Mouse (Mus musculus): ENCODE measurements around the gene Ppp4c. TPM values are rescaled to one million over a fixed set of nuclear protein-coding genes. Genes with fewer than 3 reads are reported as not detected.
A peak's percentile ranks its signal among the peaks of the same experiment; 100 is the strongest.

The Ppp4c gene
- polyA plus RNA-seq, 1 experiment from 2014 or later: 374 TPM

GRCm38 (mm10) chr7:126759050-126759671 is 33.1 kb downstream of the Ppp4c start, which contains the start of gene Mapk3:
Mapk3 (plus strand) TSS chr7:126759601.
- H3K4me1 ChIP-seq (ENCODE audit: control insufficient read depth, insufficient read depth, low read length): no peaks in the 10 kb centered on the region
- peak within 1 kb of the TSS; percentile 74 for H3K4me3 ChIP-seq (ENCODE audit: low read depth, low read length)
- DNase-seq (ENCODE audit: low spot score): peak; percentile 95
- peak within 1 kb of the TSS; percentile 89 for H3K9ac ChIP-seq (replicated peaks; ENCODE audit: low read length)
- peak within 1 kb of the TSS; percentile 85 for H3K4me2 ChIP-seq (ENCODE audit: low read depth, low read length)
- no peaks in the 10 kb centered on the region for H3K9me3 ChIP-seq (replicated peaks; ENCODE audit: control insufficient read depth, low read length)
- no peaks in the 10 kb centered on the region for H3K27me3 ChIP-seq (ENCODE audit: control insufficient read depth, insufficient read depth, low read length)
- H3K36me3 ChIP-seq (replicated peaks; ENCODE audit: control insufficient read depth, insufficient read depth, low read depth, low read length): no peaks in the 10 kb centered on the region; the same call in 1 of the 2 replicates
- ATAC-seq (replicated peaks; ENCODE audit: insufficient number of reproducible peaks, low FRiP score, low TSS enrichment, low read depth): peak; percentile 36; the same call in 1 of the 2 replicates
- H3K27ac ChIP-seq (replicated peaks; ENCODE audit: low read depth, low read length): peak within 1 kb of the TSS; percentile 77
- WGBS: 1% methylated on average over 11 of the region's 38 CpGs

- H3K4me2 ChIP-seq (ENCODE audit: low read depth, low read length): no peak overlapping the region
- WGBS: 57% methylated on average over 7 of the region's 7 CpGs
- H3K4me3 ChIP-seq (ENCODE audit: low read depth, low read length): no peak overlapping the region
- H3K4me1 ChIP-seq (ENCODE audit: control insufficient read depth, insufficient read depth, low read length): no peaks in the 10 kb centered on the region
- ATAC-seq (replicated peaks; ENCODE audit: insufficient number of reproducible peaks, low FRiP score, low TSS enrichment, low read depth) (no peak), DNase-seq (ENCODE audit: low spot score) (no peak)
- H3K36me3 ChIP-seq (replicated peaks; ENCODE audit: control insufficient read depth, insufficient read depth, low read depth, low read length): no peaks in the 10 kb centered on the region; the same call in 1 of the 2 replicates
- H3K9ac ChIP-seq (replicated peaks; ENCODE audit: low read length): peak overlapping the region; percentile 18
- no peaks in the 10 kb centered on the region for H3K9me3 ChIP-seq (replicated peaks; ENCODE audit: control insufficient read depth, low read length)
- H3K27ac ChIP-seq (replicated peaks; ENCODE audit: low read depth, low read length): no peak overlapping the region
- H3K27me3 ChIP-seq (ENCODE audit: control insufficient read depth, insufficient read depth, low read length): no peaks in the 10 kb centered on the region
These were observed 33.8 kb downstream of the Ppp4c start for GRCm38 (mm10) chr7:126758539-126758938.

GRCm38 (mm10) chr7:126754866-126755265 is 37.4 kb downstream of the Ppp4c start:
- H3K4me2 ChIP-seq (ENCODE audit: low read depth, low read length): no peak overlapping the region

GRCm38 (mm10) chr7:126749582-126750343 is 42.5 kb downstream of the Ppp4c start:
- no peaks in the 10 kb centered on the region for H3K4me1 ChIP-seq (ENCODE audit: control insufficient read depth, insufficient read depth, low read length)
- H3K9me3 ChIP-seq (replicated peaks; ENCODE audit: control insufficient read depth, low read length): no peaks in the 10 kb centered on the region
- WGBS: 96% methylated on average over 17 of the region's 17 CpGs
- H3K36me3 ChIP-seq (replicated peaks; ENCODE audit: control insufficient read depth, insufficient read depth, low read depth, low read length): no peaks in the 10 kb centered on the region
- no peak overlapping the region for H3K4me3 ChIP-seq (ENCODE audit: low read depth, low read length)
- DNase-seq (ENCODE audit: low spot score): no peak
- H3K27me3 ChIP-seq (ENCODE audit: control insufficient read depth, insufficient read depth, low read length): no peaks in the 10 kb centered on the region
- no peak overlapping the region for H3K27ac ChIP-seq (replicated peaks; ENCODE audit: low read depth, low read length)
- H3K4me2 ChIP-seq (ENCODE audit: low read depth, low read length): no peak overlapping the region
- ATAC-seq (replicated peaks; ENCODE audit: insufficient number of reproducible peaks, low FRiP score, low TSS enrichment, low read depth): no peak
- H3K9ac ChIP-seq (replicated peaks; ENCODE audit: low read length): no peak overlapping the region

More at GRCm38 (mm10) chr7:126754866-126755265, 37.4 kb downstream of the Ppp4c start:
- no peaks in the 10 kb centered on the region for H3K9me3 ChIP-seq (replicated peaks; ENCODE audit: control insufficient read depth, low read length)
- ATAC-seq (replicated peaks; ENCODE audit: insufficient number of reproducible peaks, low FRiP score, low TSS enrichment, low read depth) (peak; percentile 64), DNase-seq (ENCODE audit: low spot score) (peak; percentile 93)
- H3K36me3 ChIP-seq (replicated peaks; ENCODE audit: control insufficient read depth, insufficient read depth, low read depth, low read length): no peaks in the 10 kb centered on the region
- H3K4me1 ChIP-seq (ENCODE audit: control insufficient read depth, insufficient read depth, low read length): no peaks in the 10 kb centered on the region
- no peak overlapping the region for H3K4me3 ChIP-seq (ENCODE audit: low read depth, low read length)
- 1% methylated on average over 9 of the region's 9 CpGs for WGBS
- H3K27ac ChIP-seq (replicated peaks; ENCODE audit: low read depth, low read length): no peak overlapping the region
- H3K9ac ChIP-seq (replicated peaks; ENCODE audit: low read length): 0 out of 2 replicates have a peak overlapping the region, but pooled peaks have one; percentile 47
- H3K27me3 ChIP-seq (ENCODE audit: control insufficient read depth, insufficient read depth, low read length): no peaks in the 10 kb centered on the region

DNA sequence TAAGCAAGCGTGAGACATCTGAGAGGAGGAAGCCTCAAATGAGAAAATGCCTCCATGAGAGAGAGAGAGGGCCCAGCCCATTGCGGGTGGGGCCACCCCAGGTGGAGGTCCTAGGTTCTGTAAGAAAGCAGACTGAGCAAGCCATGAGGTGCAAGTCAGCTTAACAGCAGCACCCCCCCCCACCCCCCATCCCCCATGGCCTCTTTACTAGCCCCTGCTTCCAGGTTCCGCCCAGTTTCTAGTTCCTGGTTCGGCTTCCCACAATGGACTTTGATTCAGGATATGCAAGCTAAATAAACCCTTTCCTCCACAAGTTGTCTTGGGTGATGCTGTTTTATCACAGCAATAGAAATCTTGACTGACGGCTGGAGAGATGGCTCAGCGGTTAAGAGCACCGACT is 43.5 kb downstream of the Ppp4c start:
- no peak overlapping the region for H3K4me2 ChIP-seq (ENCODE audit: low read depth, low read length)
- H3K4me3 ChIP-seq (ENCODE audit: low read depth, low read length): no peak overlapping the region
- H3K27ac ChIP-seq (replicated peaks; ENCODE audit: low read depth, low read length): no peak overlapping the region
- DNase-seq (ENCODE audit: low spot score) (no peak), ATAC-seq (replicated peaks; ENCODE audit: insufficient number of reproducible peaks, low FRiP score, low TSS enrichment, low read depth) (no peak)
- H3K27me3 ChIP-seq (ENCODE audit: control insufficient read depth, insufficient read depth, low read length): no peaks in the 10 kb centered on the region
- H3K9me3 ChIP-seq (replicated peaks; ENCODE audit: control insufficient read depth, low read length): no peaks in the 10 kb centered on the region
- WGBS: 73% methylated on average over 7 of the region's 7 CpGs
- H3K36me3 ChIP-seq (replicated peaks; ENCODE audit: control insufficient read depth, insufficient read depth, low read depth, low read length): no peaks in the 10 kb centered on the region
- no peaks in the 10 kb centered on the region for H3K4me1 ChIP-seq (ENCODE audit: control insufficient read depth, insufficient read depth, low read length)
- no peak overlapping the region for H3K9ac ChIP-seq (replicated peaks; ENCODE audit: low read length)

DNA sequence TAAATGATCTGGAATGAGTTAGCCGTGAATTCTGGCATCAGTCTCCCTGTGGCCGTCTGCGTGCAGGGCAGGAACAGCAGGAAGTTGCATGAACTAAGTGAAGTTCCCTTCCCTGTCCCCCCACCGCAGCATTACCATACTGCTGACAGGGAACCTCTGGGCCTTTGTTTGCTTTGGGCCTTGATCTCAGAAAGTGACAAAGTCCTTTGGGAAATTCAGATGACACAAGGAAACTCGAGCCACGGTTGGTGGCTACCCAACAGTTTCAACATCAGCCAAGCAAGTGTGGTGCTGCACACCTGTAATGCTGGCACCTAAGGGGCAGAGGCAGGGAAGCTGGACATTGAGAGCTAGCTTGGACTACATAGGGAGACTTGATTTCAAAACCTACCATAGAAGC is 45.5 kb downstream of the Ppp4c start:
- H3K27me3 ChIP-seq (ENCODE audit: control insufficient read depth, insufficient read depth, low read length): no peaks in the 10 kb centered on the region
- ATAC-seq (replicated peaks; ENCODE audit: insufficient number of reproducible peaks, low FRiP score, low TSS enrichment, low read depth): no peak
- no peaks in the 10 kb centered on the region for H3K4me1 ChIP-seq (ENCODE audit: control insufficient read depth, insufficient read depth, low read length)
- H3K4me2 ChIP-seq (ENCODE audit: low read depth, low read length): no peak overlapping the region
- no peak for DNase-seq (ENCODE audit: low spot score)
- 40% methylated on average over 6 of the region's 6 CpGs for WGBS
- H3K36me3 ChIP-seq (replicated peaks; ENCODE audit: control insufficient read depth, insufficient read depth, low read depth, low read length): no peaks in the 10 kb centered on the region
- no peak overlapping the region for H3K27ac ChIP-seq (replicated peaks; ENCODE audit: low read depth, low read length)
- no peak overlapping the region for H3K9ac ChIP-seq (replicated peaks; ENCODE audit: low read length)
- H3K4me3 ChIP-seq (ENCODE audit: low read depth, low read length): no peak overlapping the region
- no peaks in the 10 kb centered on the region for H3K9me3 ChIP-seq (replicated peaks; ENCODE audit: control insufficient read depth, low read length)

- Histone ChIP-seq H3K4me2 (ENCODE audit: low read depth, low read length) (no peak overlapping the region), H3K27ac (replicated peaks; ENCODE audit: low read depth, low read length) (no peak overlapping the region), H3K27me3 (ENCODE audit: control insufficient read depth, insufficient read depth, low read length) (no peaks in the 10 kb centered on the region), H3K36me3 (replicated peaks; ENCODE audit: control insufficient read depth, insufficient read depth, low read depth, low read length) (no peaks in the 10 kb centered on the region), H3K4me3 (ENCODE audit: low read depth, low read length) (no peak overlapping the region), H3K9ac (replicated peaks; ENCODE audit: low read length) (no peak overlapping the region), H3K4me1 (ENCODE audit: control insufficient read depth, insufficient read depth, low read length) (no peaks in the 10 kb centered on the region), H3K9me3 (replicated peaks; ENCODE audit: control insufficient read depth, low read length) (no peaks in the 10 kb centered on the region)
- no peak for DNase-seq (ENCODE audit: low spot score)
- no peak for ATAC-seq (replicated peaks; ENCODE audit: insufficient number of reproducible peaks, low FRiP score, low TSS enrichment, low read depth)
- WGBS: 90% methylated on average over 12 of the region's 12 CpGs
These were observed 46.2 kb downstream of the Ppp4c start for GRCm38 (mm10) chr7:126746066-126746465.

- no peak overlapping the region for H3K9ac ChIP-seq (replicated peaks; ENCODE audit: low read length)
- 93% methylated on average over 13 of the region's 13 CpGs for WGBS
- no peak overlapping the region for H3K4me3 ChIP-seq (ENCODE audit: low read depth, low read length)
- no peak overlapping the region for H3K27ac ChIP-seq (replicated peaks; ENCODE audit: low read depth, low read length)
- DNase-seq (ENCODE audit: low spot score) (no peak), ATAC-seq (replicated peaks; ENCODE audit: insufficient number of reproducible peaks, low FRiP score, low TSS enrichment, low read depth) (no peak)
- no peak overlapping the region for H3K4me2 ChIP-seq (ENCODE audit: low read depth, low read length)
- no peaks in the 10 kb centered on the region for H3K36me3 ChIP-seq (replicated peaks; ENCODE audit: control insufficient read depth, insufficient read depth, low read depth, low read length)
- no peaks in the 10 kb centered on the region for H3K4me1 ChIP-seq (ENCODE audit: control insufficient read depth, insufficient read depth, low read length)
- no peaks in the 10 kb centered on the region for H3K27me3 ChIP-seq (ENCODE audit: control insufficient read depth, insufficient read depth, low read length)
- H3K9me3 ChIP-seq (replicated peaks; ENCODE audit: control insufficient read depth, low read length): no peaks in the 10 kb centered on the region
These were observed 50.3 kb downstream of the Ppp4c start for GRCm38 (mm10) chr7:126741964-126742482.

Measured in embryonic facial prominence, embryonic 11.5 days (tissue).